ENCODE assay signal across 9 mouse cellular contexts in genomic region chr6:91488496-91489212, GRCm38 (mm10). TPM values are rescaled to one million over a fixed set of nuclear protein-coding genes. Genes with fewer than 3 reads are reported as not detected.
DNase-seq lines count a peak whose midpoint lies in the region; ATAC-seq and TF ChIP-seq lines count a peak whose summit lies in the region.
"Had no signal": no experiment of that assay in that cellular context is flagged by ENCODE, and none has a peak within 500 bp of the region (broad histone marks: within the 10 kb centered on the region; RNA-seq: fewer than 3 reads in every experiment).

No protein-coding gene starts in this region.

- 59% methylated on average over 9 of the region's 9 CpGs for WGBS in heart, embryonic 12.5 days
- 82% methylated on average over 9 of the region's 9 CpGs for WGBS in cerebellum, adult 2 months

- ATAC-seq in heart, embryonic 12.5 days (ENCODE audit: insufficient number of reproducible peaks, low FRiP score) = no peak

- H3K27me3 ChIP-seq in heart, embryonic 12.5 days (replicated peaks) = no peaks in the 10 kb centered on the region
- no peaks in the 10 kb centered on the region for H3K27me3 ChIP-seq in megakaryocyte, embryonic 14.5 days (replicated peaks)
- H3K27me3 ChIP-seq in cerebellum, adult 2 months (ENCODE audit: control insufficient read depth, insufficient read depth, low read length) = no peaks in the 10 kb centered on the region
- H3K27me3 ChIP-seq: liver, embryonic 13.5 days had no signal

- peaks cover 80% of the 10 kb centered on the region for H3K36me3 ChIP-seq in heart, embryonic 12.5 days
- peaks cover 89% of the 10 kb centered on the region for H3K36me3 ChIP-seq in megakaryocyte, embryonic 14.5 days (replicated peaks; ENCODE audit: low read length)

- H3K9ac ChIP-seq in heart, embryonic 12.5 days = no peak overlapping the region
- H3K9ac ChIP-seq: liver, embryonic 13.5 days had no signal

- TF ChIP-seq CTCF in cerebellum, adult 2 months (IDR thresholded peaks at IDR 0.05; ENCODE audit: borderline replicate concordance, insufficient read depth, low read depth, low read length) = no peak

- no peak overlapping the region for H3K4me3 ChIP-seq in heart, embryonic 12.5 days
- H3K4me3 ChIP-seq in megakaryocyte, embryonic 14.5 days (replicated peaks) = peak overlapping the region; percentile 80
- no peak overlapping the region for H3K4me3 ChIP-seq in cerebellum, adult 2 months (replicated peaks; ENCODE audit: insufficient read depth, low read depth, low read length)
- H3K4me3 ChIP-seq: liver, embryonic 13.5 days had no signal

- H3K9me3 ChIP-seq in heart, embryonic 12.5 days (replicated peaks) = no peaks in the 10 kb centered on the region
- no peaks in the 10 kb centered on the region for H3K9me3 ChIP-seq in megakaryocyte, embryonic 14.5 days
- H3K9me3 ChIP-seq: liver, embryonic 13.5 days had no signal

- intact Hi-C loops in heart, postnatal 25 days (cut with DNase I) = no loop called here

- H3K4me2 ChIP-seq in heart, embryonic 12.5 days = no peak overlapping the region
- H3K4me2 ChIP-seq: liver, embryonic 13.5 days had no signal

- no peak overlapping the region for H3K27ac ChIP-seq in heart, embryonic 12.5 days (ENCODE audit: poor library complexity, severe bottlenecking)
- H3K27ac ChIP-seq in cerebellum, adult 2 months (ENCODE audit: insufficient read depth, low read length) = no peak overlapping the region
- H3K27ac ChIP-seq: liver, embryonic 13.5 days had no signal

- TF ChIP-seq POLR2A in cerebellum, adult 2 months (IDR thresholded peaks at IDR 0.05; ENCODE audit: borderline replicate concordance, insufficient read depth, low read length) = no peak

- H3K4me1 ChIP-seq in heart, embryonic 12.5 days (replicated peaks) = peaks cover 13% of the 10 kb centered on the region
- peaks cover 80% of the 10 kb centered on the region for H3K4me1 ChIP-seq in megakaryocyte, embryonic 14.5 days
- no peaks in the 10 kb centered on the region for H3K4me1 ChIP-seq in cerebellum, adult 2 months (ENCODE audit: control insufficient read depth, insufficient read depth, low read length)

- peak; percentile 75 to 86 for DNase-seq in heart, adult 18-20 months
- peak; percentile 74 for DNase-seq in 3134 (ENCODE audit: extremely low read depth, insufficient read length, low spot score)
- DNase-seq in adrenal gland, adult 2 months = peak; percentile 78
- DNase-seq in heart, postnatal 25 days (ENCODE audit: low spot score) = peak; percentile 31
- DNase-seq in retina, postnatal 1 day = no peak
- no peak for DNase-seq in cerebellum, adult 2 months
- DNase-seq: liver, embryonic 13.5 days had no signal

RNA-seq across cellular contexts. Expression of gene Tmem43, which starts 15.2 kb away (rescaled TPM):
- total RNA-seq in heart, adult 18-20 months (2021) = 10 to 100 TPM; 24.5 to 25.7 TPM
- 33.0 and 35.4 TPM in 2 replicates for polyA plus RNA-seq in heart, embryonic 12.5 days (2016; fragmentation: Nextera tagmentation; extraction: Ambion mirVana)
- total RNA-seq in adrenal gland, adult 2 months (2021) = 10 to 100 TPM; 40.0 to 54.5 TPM
- 39.5 and 48.4 TPM in 2 replicates for polyA plus RNA-seq in adrenal gland, adult 2 months (2012; rRNA removed)
- total RNA-seq in heart, postnatal 25 days (2021) = 10 to 100 TPM; 23.5 to 26.0 TPM
- polyA plus RNA-seq in megakaryocyte, embryonic 14.5 days (2012; ENCODE audit: insufficient read depth, low replicate concordance) = 1.5 and 3.9 TPM in 2 replicates
- 32.1 and 32.7 TPM in 2 replicates for polyA plus RNA-seq in cerebellum, adult 2 months (2012; rRNA removed)

RNA-seq across cellular contexts. Expression of gene Chchd4, which starts 15.3 kb away (rescaled TPM):
- total RNA-seq in heart, adult 18-20 months (2021) = 10 to 100 TPM; 17.8 to 18.9 TPM
- 29.4 and 29.6 TPM in 2 replicates for polyA plus RNA-seq in heart, embryonic 12.5 days (2016; fragmentation: Nextera tagmentation; extraction: Ambion mirVana)
- 10 to 100 TPM; 16.1 to 17.8 TPM for total RNA-seq in adrenal gland, adult 2 months (2021)
- 4.2 and 5.1 TPM in 2 replicates for polyA plus RNA-seq in adrenal gland, adult 2 months (2012; rRNA removed)
- 10 to 100 TPM; 15.3 to 15.7 TPM for total RNA-seq in heart, postnatal 25 days (2021)
- 0.79 and 6.6 TPM in 2 replicates for polyA plus RNA-seq in megakaryocyte, embryonic 14.5 days (2012; ENCODE audit: insufficient read depth, low replicate concordance)
- polyA plus RNA-seq in cerebellum, adult 2 months (2012; rRNA removed) = 14.5 and 14.9 TPM in 2 replicates

RNA-seq across cellular contexts. Expression of gene Xpc, which starts 27.0 kb away (rescaled TPM):
- total RNA-seq in heart, adult 18-20 months (2021) = 10 to 100 TPM; 10.0 TPM
- polyA plus RNA-seq in heart, embryonic 12.5 days (2016; fragmentation: Nextera tagmentation; extraction: Ambion mirVana) = 13.4 and 14.4 TPM in 2 replicates
- total RNA-seq in adrenal gland, adult 2 months (2021) = 10 to 100 TPM; 13.3 to 19.3 TPM
- 4.1 and 4.5 TPM in 2 replicates for polyA plus RNA-seq in adrenal gland, adult 2 months (2012; rRNA removed)
- total RNA-seq in heart, postnatal 25 days (2021) = 10 to 100 TPM in 1 of 2 experiments, 1 to 10 TPM in 1; 8.4 to 10.1 TPM
- 0.45 and 3.5 TPM in 2 replicates for polyA plus RNA-seq in megakaryocyte, embryonic 14.5 days (2012; ENCODE audit: insufficient read depth, low replicate concordance)
- polyA plus RNA-seq in cerebellum, adult 2 months (2012; rRNA removed) = 13.2 and 14.4 TPM in 2 replicates

RNA-seq across cellular contexts. Expression of gene Lsm3, which starts 27.1 kb away (rescaled TPM):
- total RNA-seq in heart, adult 18-20 months (2021) = 10 to 100 TPM; 52.7 to 68.0 TPM
- 178 and 181 TPM in 2 replicates for polyA plus RNA-seq in heart, embryonic 12.5 days (2016; fragmentation: Nextera tagmentation; extraction: Ambion mirVana)
- 10 to 100 TPM; 38.3 to 40.4 TPM for total RNA-seq in adrenal gland, adult 2 months (2021)
- 5.2 and 7.3 TPM in 2 replicates for polyA plus RNA-seq in adrenal gland, adult 2 months (2012; rRNA removed)
- 10 to 100 TPM; 57.9 to 64.0 TPM for total RNA-seq in heart, postnatal 25 days (2021)
- 10.3 TPM in 1 of 2 replicates, not detected in the other for polyA plus RNA-seq in megakaryocyte, embryonic 14.5 days (2012; ENCODE audit: insufficient read depth, low replicate concordance)
- polyA plus RNA-seq in cerebellum, adult 2 months (2012; rRNA removed) = 51.3 and 51.8 TPM in 2 replicates

Comparison
In these comparisons a context has a peak if more than half of its experiments do, and no peak if none do; other contexts are left out.
1. DNase-seq: peak in heart, adult 18-20 months (2 of 2), 3134 (single experiment), adrenal gland, adult 2 months (single experiment) and heart, postnatal 25 days (single experiment); none in retina, postnatal 1 day (single experiment) and cerebellum, adult 2 months (0 of 2).